Mouse (Mus musculus) gastrocnemius, postnatal 10 days (tissue): Measurements from ENCODE around the gene Cd101. TPM values are rescaled to one million over a fixed set of nuclear protein-coding genes. Genes with fewer than 3 reads are reported as not detected.

ENCODE experiments used
- DNase-seq: peaks from one replicate; pipeline ENCODE4 v3.0.0; 2021; ENCODE audit warnings: mixed read lengths
- total RNA-seq, 2 experiments: library from RNA; stranded (reverse); gene quantifications; 2 replicates each; pipeline ENCODE4 v1.2.3; 2021

The Cd101 gene
- total RNA-seq, 2 experiments from 2014 or later: 0.75 to 1.0 TPM

DNA sequence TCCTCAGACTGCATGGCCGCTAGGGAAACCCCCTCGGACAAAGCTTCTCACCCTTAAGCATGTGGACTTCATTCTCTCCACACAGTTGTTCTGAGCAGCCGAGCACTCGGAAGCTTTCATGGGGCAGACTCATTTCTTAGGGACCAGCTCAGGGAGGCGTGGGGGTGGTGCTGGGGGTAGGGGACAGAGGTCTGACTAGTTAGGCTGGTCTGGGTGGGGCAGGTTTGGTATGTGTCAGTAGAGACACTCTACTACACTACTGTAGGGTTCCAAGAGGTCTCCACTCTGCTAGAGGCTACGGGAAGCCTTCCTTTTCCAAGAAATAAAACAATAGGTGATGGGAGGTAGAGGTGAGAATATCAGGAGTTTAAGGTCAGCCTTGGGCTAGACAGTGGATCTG, 15.3 kb upstream of the Cd101 start:
- no peak for DNase-seq

DNA sequence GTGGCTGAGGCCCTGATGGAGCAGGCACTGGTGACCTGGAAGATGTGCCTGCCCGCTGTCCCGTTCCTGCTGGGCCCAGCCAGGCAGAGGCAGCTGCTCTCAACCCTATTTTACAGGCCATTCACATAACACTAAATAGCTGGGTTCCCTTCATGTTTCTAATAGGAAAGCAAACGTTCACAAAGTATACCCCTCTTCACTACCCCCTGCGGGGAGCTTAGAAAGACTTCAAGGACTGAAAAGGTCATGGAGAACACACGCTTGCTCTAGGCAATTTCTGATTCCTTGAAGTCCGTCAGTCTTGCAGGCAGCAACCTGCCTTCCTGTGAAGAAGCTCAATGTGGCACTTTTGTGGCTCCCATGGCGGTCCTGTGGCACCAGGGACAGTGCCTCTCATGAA, 12.6 kb upstream of the Cd101 start:
- no peak for DNase-seq

DNA sequence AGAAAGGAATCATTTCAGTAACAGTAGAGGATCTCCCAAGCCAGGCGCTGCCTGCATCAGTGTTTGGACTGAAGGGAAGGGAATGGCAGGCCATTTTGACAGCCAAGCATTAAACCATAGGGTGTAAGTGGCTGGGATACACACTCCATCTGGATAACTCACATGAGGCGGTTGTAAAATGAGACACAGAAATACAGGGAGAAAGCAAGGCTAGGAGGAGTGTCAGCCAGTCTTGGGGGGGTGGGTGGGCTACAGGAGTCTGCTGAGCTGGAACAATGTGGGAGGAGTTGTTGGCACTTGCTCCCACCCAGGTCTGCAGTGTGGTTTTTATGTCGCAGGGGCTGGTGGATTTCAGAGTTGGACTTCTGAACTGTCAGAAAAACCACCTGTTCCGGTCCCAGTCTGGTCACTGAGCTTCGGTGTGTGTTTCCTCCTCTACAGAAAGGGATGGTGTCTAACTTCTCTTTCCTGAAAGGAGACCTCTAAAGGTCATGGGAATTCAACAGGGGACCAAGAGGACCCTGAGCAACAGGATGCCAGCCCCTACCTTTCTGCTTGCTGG, 8.7 kb upstream of the Cd101 start:
- no peak for DNase-seq

DNA sequence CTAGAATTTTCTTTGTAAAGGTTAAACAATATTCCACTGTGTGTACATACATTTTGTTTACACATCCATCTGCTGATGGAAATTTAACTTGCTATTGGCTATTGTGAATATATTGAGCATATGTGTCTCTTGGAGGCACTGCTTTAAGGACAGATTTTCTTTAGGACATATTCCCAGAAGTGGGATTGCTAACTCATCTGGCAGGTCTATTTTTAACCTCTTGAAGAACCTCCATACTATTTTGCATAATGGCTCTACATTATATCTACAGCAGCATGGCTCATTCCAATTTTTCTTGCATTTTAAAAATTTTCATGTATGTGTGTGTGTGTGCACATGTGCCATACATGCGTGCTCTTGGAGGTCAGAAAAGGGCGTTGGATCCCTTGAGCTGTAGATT, 6.6 kb upstream of the Cd101 start:
- no peak for DNase-seq

DNA sequence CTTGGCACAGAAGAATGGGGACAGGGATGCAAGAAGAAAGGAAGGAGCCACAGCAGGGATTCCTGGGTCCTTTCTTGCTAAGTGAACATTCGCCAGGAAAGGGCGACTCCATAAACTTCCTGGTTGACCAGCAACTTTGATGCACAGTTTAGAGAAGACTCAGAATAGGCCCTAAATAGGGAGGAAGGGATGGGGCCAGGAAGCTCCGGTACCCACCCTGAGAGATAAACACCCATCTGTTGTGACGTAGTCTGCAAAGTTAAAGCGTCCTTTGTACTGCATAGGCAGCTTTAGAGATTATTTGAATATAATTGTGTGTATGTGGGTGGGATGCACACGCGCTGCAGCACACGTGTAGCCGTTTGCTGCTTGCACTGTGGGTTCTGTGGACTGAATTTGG, 5.2 kb upstream of the Cd101 start:
- no peak for DNase-seq

DNA sequence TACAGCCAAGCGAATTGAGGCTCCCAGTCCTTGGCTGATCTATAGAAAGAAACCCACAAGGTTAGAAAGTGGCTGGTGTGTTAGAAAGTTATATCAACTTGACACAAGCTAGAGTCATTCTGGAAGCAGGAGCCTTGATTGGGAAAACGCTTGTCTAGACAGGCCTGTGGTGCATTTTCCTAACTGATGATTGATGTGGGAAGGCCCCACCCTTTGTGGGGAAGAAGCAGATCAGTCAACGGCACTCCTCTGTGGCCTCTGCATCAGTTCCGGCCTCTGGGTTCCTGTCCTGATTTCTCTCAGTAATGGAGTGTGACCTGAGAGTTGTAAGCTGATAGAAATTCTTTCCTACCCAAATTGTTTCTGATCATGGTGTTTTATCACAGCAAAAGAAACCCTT, 4.3 kb upstream of the Cd101 start:
- no peak for DNase-seq

DNA sequence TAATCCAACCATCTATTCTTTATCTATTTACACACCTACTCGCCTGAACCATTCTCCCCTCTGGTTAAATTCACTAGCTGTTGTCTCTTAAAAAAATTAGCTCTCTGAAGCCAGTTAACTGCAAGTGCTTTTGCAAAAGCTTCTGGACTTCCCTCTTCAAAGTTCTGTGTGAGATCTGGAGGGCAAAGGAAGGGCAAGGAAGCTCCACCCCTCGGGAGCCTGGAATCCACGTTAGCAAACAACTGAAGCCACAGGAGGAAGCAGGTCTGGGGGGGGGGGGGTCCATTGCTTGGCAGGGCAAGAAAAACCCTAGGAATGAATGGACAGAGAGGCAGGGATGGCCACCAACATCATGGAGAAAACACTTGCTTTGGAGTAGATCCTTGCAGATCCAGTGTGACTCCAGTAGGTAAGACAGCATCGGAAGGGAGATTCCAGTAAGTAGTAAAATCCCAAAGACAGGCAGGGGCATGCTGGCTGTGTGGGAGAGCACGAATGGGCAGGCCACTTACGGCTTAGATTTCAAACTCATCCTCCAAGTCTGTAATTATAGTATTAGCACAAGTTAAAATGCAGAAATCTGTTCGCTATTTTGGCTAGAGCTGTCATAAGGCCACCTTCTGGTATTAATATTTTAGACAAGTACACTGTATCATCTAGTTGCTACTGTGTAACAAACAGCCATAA, 2.2 kb upstream of the Cd101 start:
- DNase-seq: no peak

DNA sequence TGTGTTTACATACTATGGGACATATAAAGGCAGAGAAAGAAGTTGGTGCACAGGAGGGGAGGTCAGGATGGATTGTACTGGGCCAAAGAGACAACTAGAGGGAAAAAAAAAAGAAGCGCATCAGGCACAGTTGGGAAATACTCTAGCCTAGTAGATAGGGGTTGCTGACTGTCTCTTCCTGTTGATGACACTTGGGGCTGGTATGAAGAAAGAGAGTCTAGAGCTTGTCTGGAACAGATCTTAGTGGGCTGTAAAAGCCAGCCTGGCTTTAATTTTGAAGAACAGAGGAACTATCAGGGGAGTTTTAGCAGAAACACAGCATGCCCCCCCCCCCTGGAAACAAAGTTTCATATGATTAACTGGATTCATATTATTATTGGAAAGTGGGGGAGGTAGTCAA, 1.3 kb upstream of the Cd101 start:
- no peak for DNase-seq

DNA sequence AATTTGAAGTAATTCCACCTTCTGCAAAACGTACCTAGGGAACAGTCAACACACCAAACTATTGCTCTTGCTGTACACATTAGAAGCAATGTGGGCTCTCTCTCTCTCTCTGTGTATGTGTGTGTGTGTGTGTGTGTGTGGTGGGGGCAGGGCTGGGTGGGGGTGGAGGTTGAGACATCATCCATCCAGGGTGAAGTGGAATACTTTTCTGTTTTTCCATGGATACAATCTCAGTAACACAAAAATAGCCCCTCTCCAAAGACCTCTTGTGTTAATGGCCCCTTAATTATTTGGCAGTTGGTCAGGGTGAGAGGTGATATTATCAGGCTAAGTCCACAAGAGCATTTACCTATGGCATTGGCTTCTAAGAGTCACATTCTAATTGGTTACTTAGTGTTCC, 2.6 kb downstream of the Cd101 start:
- no peak for DNase-seq

DNA sequence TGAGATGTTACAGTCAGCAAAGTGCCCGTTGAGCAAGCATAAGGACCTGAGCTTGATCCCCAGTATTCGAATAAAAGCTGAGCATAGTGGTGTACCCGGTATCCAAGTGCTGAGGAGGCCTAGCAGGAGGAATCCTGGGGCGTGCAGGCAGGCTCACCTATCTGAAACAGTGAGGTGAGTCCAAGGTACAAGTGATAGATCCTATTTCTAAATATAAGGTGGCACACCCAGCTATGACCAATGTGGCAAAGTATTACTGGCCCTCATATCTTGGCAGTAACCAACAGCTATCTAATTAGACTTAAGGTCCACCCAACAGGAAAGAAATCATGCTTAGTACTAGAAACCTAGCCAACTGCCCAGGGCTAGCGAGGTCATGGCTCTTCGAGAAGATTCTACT, 6.4 kb downstream of the Cd101 start:
- DNase-seq: no peak

DNA sequence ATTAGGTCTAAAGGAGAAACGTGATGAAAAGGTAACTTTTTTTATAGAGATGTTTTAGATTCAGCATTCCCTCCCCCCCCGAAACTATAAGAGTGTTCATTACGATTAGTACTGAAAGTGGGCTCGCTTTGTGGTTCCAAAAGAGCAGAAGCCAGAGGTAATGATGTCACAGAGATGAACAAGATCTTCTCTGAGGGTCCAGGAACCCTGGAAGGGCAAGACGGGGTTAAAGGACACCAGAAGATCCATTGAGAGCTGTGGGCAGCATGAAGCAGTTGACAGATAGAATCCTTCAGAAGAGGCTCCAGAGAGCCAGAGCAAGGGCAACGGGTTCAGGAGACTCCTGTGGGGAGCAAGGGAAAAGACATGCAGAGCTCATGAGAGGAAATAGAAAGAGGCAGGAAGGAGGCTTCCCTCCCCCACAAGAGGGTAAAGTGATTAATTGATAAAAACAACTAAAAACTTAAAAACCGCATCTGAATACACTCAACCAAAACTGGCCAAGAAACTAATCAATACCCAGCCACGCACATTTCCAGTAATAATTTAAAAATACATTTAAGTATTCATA, 7.8 kb downstream of the Cd101 start:
- no peak for DNase-seq

DNA sequence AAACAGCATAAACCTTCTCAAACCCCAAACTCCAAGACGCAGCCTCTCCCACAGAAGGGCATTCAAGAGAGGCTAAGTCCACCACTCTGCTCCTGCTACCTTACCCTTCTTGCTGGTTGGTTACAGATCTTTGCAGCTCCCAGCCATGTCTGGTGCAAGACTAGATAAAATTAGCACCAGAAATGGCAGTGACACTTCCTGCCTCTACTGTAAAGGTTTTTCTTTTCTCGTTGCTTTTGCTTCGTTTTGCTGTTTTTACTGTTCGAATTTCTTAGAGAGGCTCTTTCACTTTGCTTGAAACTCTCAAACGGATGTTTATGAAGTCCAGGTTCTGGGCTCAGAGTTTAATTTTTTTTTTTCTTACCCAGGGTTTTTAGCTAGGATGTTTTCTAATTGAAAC, 8.3 kb downstream of the Cd101 start:
- DNase-seq: no peak

DNA sequence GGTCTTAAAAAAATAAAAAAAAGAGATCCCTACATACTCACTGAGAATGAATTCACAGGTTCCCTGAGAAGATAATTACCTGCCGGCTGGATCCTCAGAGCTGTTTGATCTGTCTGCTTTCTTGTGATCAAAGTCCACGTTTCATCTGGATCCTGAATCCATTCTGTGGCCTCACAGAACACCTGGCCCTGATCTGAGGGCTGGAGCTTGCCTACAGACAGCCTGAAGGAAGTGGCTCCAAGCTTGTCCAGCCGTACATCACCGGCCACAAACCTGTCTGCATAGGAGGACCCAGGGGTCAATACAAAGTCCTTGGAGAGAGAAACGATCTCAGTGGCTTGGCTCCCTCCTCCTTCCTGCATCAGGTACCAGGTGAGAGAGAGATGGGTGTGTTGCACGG, 10.9 kb downstream of the Cd101 start:
- no peak for DNase-seq

DNA sequence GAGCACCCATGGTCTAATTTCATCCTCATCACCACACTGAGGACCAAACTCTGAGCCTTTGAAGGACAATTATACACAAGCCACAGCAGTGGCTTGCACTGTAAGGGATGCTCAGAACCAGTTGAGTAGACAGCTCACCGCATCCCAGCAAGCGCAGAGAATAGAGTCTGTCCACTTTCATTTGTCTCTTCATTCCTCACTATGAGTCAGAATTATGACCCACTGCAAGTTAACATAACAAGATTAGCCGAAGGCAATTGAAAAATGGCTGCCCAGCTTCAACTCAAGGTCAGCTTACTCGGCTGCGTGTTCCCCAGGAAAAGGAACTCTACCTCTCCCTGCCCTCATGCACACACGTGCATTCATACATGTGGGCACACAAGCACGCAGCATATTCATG, 13.3 kb downstream of the Cd101 start:
- no peak for DNase-seq

DNA sequence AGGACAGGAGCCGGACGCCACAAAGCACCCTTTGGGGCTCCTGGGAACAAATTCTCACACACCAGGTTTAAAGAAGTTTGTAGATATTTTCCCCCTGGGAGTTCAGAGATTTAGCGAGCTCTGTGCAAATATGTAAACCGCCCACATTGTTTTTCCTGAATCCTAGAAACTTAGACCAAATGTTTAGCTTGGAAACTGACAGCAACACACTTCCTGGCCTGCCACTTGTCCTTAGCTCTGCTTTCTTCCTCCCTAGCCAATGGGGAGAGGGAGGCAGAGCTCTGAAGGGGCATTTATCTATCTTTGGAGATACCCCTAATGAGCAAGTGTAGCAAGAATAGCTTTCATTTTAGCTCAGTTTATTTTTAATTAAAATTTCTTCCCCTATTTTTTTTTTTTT, 14.1 kb downstream of the Cd101 start:
- no peak for DNase-seq

DNA sequence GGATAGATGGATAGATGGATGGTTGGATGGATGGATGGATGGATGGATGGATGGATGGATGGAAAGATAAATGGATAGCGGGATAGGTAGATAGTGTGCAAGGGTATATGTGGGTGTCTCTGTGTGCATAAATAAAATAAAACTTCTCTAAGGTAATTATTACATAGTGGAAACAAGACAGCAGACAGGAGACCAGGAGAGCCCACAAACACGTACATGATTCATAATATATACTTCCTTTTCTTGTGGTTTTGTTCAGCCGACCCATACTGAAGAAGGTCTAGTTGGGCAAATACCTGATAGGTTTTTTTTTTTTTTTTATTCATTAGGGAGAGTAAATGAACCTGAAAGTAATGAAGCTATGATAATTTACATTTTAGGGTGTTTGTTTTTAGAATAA, 15.8 kb downstream of the Cd101 start:
- no peak for DNase-seq

DNA sequence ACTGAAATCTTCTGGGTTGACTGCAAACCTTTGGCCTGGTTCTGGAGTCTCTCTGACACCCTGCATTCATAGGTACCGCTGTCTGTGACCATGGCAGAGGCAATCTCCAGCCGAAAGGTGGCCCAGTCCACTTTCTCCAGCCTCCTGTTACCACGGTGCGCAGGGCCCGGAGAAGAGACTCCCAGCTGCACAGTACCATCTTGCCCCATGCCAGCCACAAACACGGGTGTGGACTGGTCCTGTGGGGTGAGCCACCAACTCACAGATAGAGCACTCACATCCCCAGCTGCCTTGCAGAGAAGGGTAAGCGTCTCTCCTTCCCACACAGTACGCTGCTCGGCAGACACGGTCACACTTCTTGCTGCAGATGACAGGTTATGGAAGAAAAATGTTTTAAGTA, 16.4 kb downstream of the Cd101 start:
- DNase-seq: no peak

DNA sequence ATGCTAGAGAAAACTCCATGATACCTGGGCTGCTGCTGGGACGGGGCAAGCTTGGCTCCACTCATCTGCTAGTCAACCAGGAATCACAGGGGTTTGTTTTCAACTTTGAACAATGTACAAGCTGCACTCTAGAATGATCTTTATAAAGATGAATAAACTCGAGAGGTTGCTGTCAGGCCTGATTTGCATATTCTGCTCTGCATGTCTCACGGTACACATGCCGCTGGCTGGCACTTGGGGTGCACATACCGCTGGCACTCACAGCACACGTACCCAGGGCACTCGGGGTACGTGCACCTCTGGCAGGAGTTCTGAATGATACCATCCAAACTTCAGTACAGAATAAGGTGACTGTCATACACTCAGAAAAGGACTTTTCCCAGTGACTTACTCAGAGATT, 16.8 kb downstream of the Cd101 start:
- DNase-seq: no peak

DNA sequence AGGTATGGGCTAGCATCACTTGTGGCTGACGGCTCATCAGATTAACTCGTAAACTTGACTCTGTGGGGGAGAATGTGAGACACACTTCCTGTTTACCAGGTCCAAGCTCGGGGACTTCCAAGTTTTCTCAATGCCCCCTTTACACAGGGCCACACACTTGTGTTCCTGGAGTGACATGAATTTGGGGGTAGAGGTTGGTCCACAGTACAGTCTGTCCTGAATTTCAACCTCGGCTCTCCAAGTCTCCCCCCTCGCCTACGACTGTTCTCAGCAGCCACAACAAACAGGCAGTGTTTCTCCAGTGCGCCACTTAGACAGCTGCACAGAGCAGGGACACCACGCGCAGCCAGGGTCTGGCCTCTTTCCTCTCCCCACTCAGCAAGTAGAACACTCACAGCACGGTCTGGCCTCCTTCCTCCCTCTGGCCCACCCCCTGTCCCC, 17.2 kb downstream of the Cd101 start:
- peak; percentile 38 for DNase-seq

DNA sequence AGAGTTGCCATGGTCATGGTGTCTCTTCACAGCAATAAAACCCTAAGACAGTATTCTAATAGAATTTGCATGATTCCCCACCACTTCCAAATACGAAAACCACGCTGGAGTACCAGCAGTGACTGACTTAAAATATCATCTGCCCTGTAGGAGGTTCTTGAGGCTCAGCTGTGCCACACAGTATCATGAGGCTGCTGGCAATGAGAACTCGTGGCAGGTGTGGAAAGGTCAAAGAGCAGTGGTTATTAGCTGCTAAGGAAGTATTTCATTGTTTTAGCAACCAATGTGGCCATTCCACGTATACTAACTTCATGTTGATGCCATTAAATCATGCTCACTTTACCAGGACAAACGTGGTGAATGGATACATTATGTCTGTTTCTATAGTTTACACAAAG, 18.2 kb downstream of the Cd101 start:
- no peak for DNase-seq

DNA sequence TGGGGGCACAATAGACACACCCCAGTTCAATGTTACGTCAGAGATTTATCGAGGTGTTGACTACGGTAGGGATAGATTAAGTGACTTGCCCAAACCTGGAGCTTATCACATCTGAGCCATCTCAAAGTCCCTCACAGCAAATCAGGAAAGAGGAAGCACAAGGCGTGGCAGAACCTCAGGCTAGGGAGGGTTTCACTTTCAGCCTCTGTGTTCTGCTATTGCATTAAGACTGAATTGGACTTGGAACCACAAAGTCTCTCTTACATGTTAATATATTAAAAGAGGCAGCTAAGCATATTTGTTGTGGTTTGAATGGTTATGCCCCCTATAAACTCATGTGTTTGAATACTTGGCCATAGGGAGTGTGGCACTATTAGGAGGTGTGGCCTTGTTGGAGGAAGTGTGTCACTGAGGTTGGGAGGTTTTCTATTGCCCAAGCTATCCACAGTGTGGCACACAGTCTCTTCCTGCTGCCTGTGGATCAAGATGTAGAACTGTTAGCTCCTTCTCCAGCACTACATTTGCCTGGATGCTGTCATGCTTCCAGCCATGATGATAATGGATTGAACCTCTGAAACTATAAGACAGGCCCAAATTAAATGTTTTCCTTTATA, 18.7 kb downstream of the Cd101 start:
- DNase-seq: no peak

DNA sequence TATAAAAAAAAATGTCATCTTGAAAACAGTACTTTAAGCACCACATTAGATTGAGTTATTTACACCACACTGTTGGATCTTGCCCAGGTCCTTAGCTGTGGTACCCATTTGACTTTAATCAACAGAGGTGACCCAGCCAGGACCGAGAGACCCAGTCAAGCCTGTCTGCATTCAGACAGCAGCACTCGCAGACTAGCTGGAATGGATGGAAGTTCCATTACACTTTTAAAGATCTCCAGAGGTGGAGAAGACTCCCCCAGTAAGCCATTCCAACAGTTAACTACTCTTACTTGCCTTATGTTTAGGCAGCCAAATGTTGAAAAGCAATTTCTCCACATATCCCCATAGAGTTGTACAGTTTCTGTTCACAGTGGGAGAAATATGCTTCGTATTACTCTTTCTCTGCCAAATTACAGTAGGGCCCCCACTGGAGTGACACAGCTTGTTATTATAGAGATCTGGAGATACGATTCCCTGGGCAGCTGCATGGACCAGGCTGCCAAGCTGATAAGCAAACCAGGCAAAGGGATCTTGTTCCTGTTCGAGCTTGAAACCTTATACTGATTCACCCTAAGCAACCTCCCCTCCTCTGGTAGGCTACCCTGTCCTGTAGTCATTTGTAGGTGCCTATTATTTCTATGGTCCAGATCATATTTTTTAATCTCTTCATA, 22.1 kb downstream of the Cd101 start:
- DNase-seq: no peak

DNA sequence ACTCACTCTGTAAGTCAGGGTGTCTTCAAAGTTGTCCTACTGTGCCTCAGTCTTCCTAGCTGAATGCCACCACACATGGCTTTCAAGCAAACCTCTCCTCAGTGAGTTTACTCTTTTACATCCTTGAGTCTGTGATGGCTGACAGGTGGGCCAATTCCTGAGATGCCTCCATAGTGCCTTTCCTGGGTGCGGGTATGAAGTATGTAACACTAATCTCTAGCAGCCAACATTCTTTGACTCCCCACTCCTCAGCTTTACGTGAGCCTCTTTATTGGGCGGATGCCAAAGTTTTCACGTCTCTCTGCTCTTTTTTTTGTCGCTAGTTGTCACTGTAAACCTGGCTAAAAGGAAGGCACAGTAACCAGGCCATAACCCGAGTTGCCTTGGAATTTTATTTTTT, 24.0 kb downstream of the Cd101 start:
- DNase-seq: no peak
